Mouse (Mus musculus) layer of hippocampus, adult 9-11 months (tissue): ENCODE measurements at regions not wholly inside any gene's neighbourhood (a gene's known extent, or its start where the extent isn't known, plus 50 kb on each side); places are given as distances from the start of the nearest gene placed in this dataset.

ENCODE experiments used
- DNase-seq: peaks from one replicate; pipeline ENCODE4 v3.0.0; 2022

GRCm38 (mm10) chr9:23136511-23136910 lies 86.4 kb upstream of the Bmper start:
- DNase-seq = no peak

- no peak for DNase-seq
Measured at GRCm38 (mm10) chr9:23137682-23138210, 85.1 kb upstream of the Bmper start.

GRCm38 (mm10) chr9:23139580-23140162 lies 83.2 kb upstream of the Bmper start:
- DNase-seq = no peak

GRCm38 (mm10) chr9:23144281-23144680 lies 78.6 kb upstream of the Bmper start:
- DNase-seq = no peak

GRCm38 (mm10) chr9:23150338-23150737 lies 72.5 kb upstream of the Bmper start:
- DNase-seq = no peak

GRCm38 (mm10) chr9:23150874-23151273 lies 72.0 kb upstream of the Bmper start:
- DNase-seq = no peak

GRCm38 (mm10) chr9:23151953-23152490 lies 70.9 kb upstream of the Bmper start:
- no peak for DNase-seq

- DNase-seq = no peak
Measured at GRCm38 (mm10) chr9:23156820-23157570, 65.9 kb upstream of the Bmper start.

- no peak for DNase-seq
Measured at GRCm38 (mm10) chr9:23158499-23158898, 64.4 kb upstream of the Bmper start.

GRCm38 (mm10) chr9:23161346-23161745 lies 61.5 kb upstream of the Bmper start:
- no peak for DNase-seq

GRCm38 (mm10) chr9:23167056-23167591 lies 55.8 kb upstream of the Bmper start:
- DNase-seq = no peak

- no peak for DNase-seq
Measured at GRCm38 (mm10) chr9:23167716-23168115, 55.2 kb upstream of the Bmper start.

GRCm38 (mm10) chr9:23168149-23168548 lies 54.7 kb upstream of the Bmper start:
- no peak for DNase-seq

- DNase-seq = no peak
Measured at GRCm38 (mm10) chr9:23171361-23171760, 51.5 kb upstream of the Bmper start.
